Mouse (Mus musculus): ENCODE measurements around the gene Eps8. TPM values are rescaled to one million over a fixed set of nuclear protein-coding genes. Genes with fewer than 3 reads are reported as not detected.

The Eps8 gene
- polyA plus RNA-seq, 1 experiment = 66.0 TPM

GRCm38 (mm10) chr6:137545341-137545740 is 109.3 kb downstream of the Eps8 start:
- H3K4me3 ChIP-seq (ENCODE audit: low read depth, low read length) = no peak overlapping the region
- peak overlapping the region; percentile 70 for H3K27ac ChIP-seq (ENCODE audit: insufficient read depth, low read depth, low read length)
- 91% methylated on average over 3 of the region's 3 CpGs for WGBS
- H3K36me3 ChIP-seq (ENCODE audit: control insufficient read depth, insufficient read depth, low read length) = no peaks in the 10 kb centered on the region
- TF ChIP-seq POLR2A (IDR thresholded peaks at IDR 0.05; ENCODE audit: low read depth, low read length) (no peak), CTCF (IDR thresholded peaks at IDR 0.05; ENCODE audit: extremely low read depth, insufficient read length, insufficient replicate concordance, low read depth, low read length) (no peak)
- no peaks in the 10 kb centered on the region for H3K27me3 ChIP-seq (ENCODE audit: control insufficient read depth, insufficient read depth, low read length)
- H3K4me1 ChIP-seq (ENCODE audit: control insufficient read depth, insufficient read depth, insufficient read length, low read length) = peaks cover 36% of the 10 kb centered on the region

GRCm38 (mm10) chr6:137542231-137543152 is 112.2 kb downstream of the Eps8 start:
- no peak for TF ChIP-seq POLR2A (IDR thresholded peaks at IDR 0.05; ENCODE audit: low read depth, low read length)
- 30% methylated on average over 10 of the region's 10 CpGs for WGBS
- H3K4me3 ChIP-seq (ENCODE audit: low read depth, low read length) = no peak overlapping the region

GRCm38 (mm10) chr6:137541216-137542176 is 113.2 kb downstream of the Eps8 start:
- Histone ChIP-seq H3K4me3 (ENCODE audit: low read depth, low read length) (peak overlapping the region; percentile 24), H3K4me1 (ENCODE audit: control insufficient read depth, insufficient read depth, insufficient read length, low read length) (peaks cover 35% of the 10 kb centered on the region), H3K27ac (ENCODE audit: insufficient read depth, low read depth, low read length) (peak overlapping the region; percentile 88), H3K36me3 (ENCODE audit: control insufficient read depth, insufficient read depth, low read length) (peaks cover 13% of the 10 kb centered on the region), H3K27me3 (ENCODE audit: control insufficient read depth, insufficient read depth, low read length) (no peaks in the 10 kb centered on the region)
- TF ChIP-seq POLR2A (IDR thresholded peaks at IDR 0.05; ENCODE audit: low read depth, low read length) (no peak), CTCF (IDR thresholded peaks at IDR 0.05; ENCODE audit: extremely low read depth, insufficient read length, insufficient replicate concordance, low read depth, low read length) (no peak)
- 19% methylated on average over 17 of the region's 17 CpGs for WGBS

More at GRCm38 (mm10) chr6:137542231-137543152, 112.2 kb downstream of the Eps8 start:
- H3K36me3 ChIP-seq (ENCODE audit: control insufficient read depth, insufficient read depth, low read length) = peaks cover 5% of the 10 kb centered on the region; the same call in 1 of the 2 replicates
- H3K27ac ChIP-seq (ENCODE audit: insufficient read depth, low read depth, low read length) = peak overlapping the region; percentile 88
- no peaks in the 10 kb centered on the region for H3K27me3 ChIP-seq (ENCODE audit: control insufficient read depth, insufficient read depth, low read length)
- peaks cover 31% of the 10 kb centered on the region for H3K4me1 ChIP-seq (ENCODE audit: control insufficient read depth, insufficient read depth, insufficient read length, low read length)

DNA sequence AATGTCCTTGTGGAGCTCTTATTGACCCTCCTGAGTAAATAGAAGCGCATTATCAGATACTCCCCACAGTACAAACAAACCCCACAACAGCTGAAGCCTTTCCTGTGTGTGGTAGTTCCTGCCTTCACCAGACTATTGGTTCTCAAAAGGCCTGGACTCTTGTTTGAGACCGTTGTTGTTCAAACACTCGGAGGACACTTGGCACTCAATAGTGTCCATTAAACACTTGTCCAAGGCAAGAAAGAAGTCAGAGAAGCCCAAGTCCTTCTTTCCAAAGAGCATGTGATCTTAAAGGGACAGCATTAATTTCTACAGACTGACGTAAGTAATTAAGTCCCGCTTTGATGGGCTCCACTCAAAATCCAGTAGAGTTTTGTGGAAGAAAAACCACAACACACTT is 113.9 kb downstream of the Eps8 start:
- H3K27ac ChIP-seq (ENCODE audit: insufficient read depth, low read depth, low read length) = peak overlapping the region; percentile 88
- WGBS = 17% methylated on average over 5 of the region's 5 CpGs
- no peak for TF ChIP-seq POLR2A (IDR thresholded peaks at IDR 0.05; ENCODE audit: low read depth, low read length)

DNA sequence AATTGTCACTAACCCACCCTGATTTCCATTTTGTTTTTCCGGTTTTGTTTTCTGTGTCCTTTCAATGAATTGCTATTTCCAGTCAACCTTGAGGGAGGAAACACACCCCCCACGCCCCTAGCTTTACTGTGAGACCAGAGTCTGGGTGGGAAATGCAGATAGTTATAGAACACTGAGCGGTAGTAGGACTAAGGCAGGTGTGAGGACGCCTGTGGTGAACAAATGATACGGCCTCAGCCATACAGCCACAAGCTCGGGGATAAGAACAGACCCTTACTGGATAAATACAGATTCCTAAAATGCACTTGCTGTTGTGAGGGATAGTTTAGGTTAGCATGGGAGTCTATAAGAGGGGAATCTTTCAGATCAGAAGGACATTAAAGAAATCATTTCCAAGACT is 114.3 kb downstream of the Eps8 start:
- Histone ChIP-seq H3K4me1 (ENCODE audit: control insufficient read depth, insufficient read depth, insufficient read length, low read length) (peaks cover 35% of the 10 kb centered on the region), H3K4me3 (ENCODE audit: low read depth, low read length) (no peak overlapping the region), H3K27me3 (ENCODE audit: control insufficient read depth, insufficient read depth, low read length) (no peaks in the 10 kb centered on the region), H3K27ac (ENCODE audit: insufficient read depth, low read depth, low read length) (peak overlapping the region; percentile 88), H3K36me3 (ENCODE audit: control insufficient read depth, insufficient read depth, low read length) (peaks cover 20% of the 10 kb centered on the region)
- WGBS = 33% methylated on average over 6 of the region's 6 CpGs
- TF ChIP-seq CTCF (IDR thresholded peaks at IDR 0.05; ENCODE audit: extremely low read depth, insufficient read length, insufficient replicate concordance, low read depth, low read length) (no peak), POLR2A (IDR thresholded peaks at IDR 0.05; ENCODE audit: low read depth, low read length) (no peak)

More for the DNA sequence above, 113.9 kb downstream of the Eps8 start:
- Histone ChIP-seq H3K4me1 (ENCODE audit: control insufficient read depth, insufficient read depth, insufficient read length, low read length) (peaks cover 35% of the 10 kb centered on the region), H3K36me3 (ENCODE audit: control insufficient read depth, insufficient read depth, low read length) (peaks cover 17% of the 10 kb centered on the region), H3K27me3 (ENCODE audit: control insufficient read depth, insufficient read depth, low read length) (no peaks in the 10 kb centered on the region), H3K4me3 (ENCODE audit: low read depth, low read length) (no peak overlapping the region)

- Histone ChIP-seq H3K27ac (ENCODE audit: insufficient read depth, low read depth, low read length) (no peak overlapping the region; the same call in 1 of the 2 replicates), H3K4me1 (ENCODE audit: control insufficient read depth, insufficient read depth, insufficient read length, low read length) (peaks cover 30% of the 10 kb centered on the region), H3K36me3 (ENCODE audit: control insufficient read depth, insufficient read depth, low read length) (peaks cover 21% of the 10 kb centered on the region), H3K27me3 (ENCODE audit: control insufficient read depth, insufficient read depth, low read length) (no peaks in the 10 kb centered on the region), H3K4me3 (ENCODE audit: low read depth, low read length) (no peak overlapping the region)
- TF ChIP-seq POLR2A (IDR thresholded peaks at IDR 0.05; ENCODE audit: low read depth, low read length) = no peak
- TF ChIP-seq CTCF (IDR thresholded peaks at IDR 0.05; ENCODE audit: extremely low read depth, insufficient read length, insufficient replicate concordance, low read depth, low read length) = no peak
- 51% methylated on average over 7 of the region's 7 CpGs for WGBS
These were observed 115.5 kb downstream of the Eps8 start for GRCm38 (mm10) chr6:137539219-137539618.
